In the genomic region with DNA sequence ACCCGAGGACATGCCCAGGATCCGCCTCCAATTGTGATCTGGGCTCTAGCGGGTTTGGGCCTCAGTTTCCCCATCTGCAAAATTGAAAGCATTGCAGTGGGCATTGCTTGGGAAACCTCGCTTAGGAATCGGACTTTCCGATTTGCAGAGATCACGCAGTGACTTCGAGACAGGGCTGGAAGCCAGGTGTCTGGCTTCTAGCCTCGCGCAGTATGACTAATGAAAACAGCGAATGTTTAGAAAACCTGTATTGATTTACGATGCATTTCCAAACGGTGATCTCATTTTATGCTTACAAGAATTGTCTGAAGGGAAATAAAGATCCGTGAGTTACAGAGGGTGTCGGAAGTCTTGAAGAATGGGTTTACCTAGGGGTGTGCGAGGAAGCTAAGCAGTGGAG, we compare ENCODE assay signal across 8 mouse cellular contexts. TPM values are rescaled to one million over a fixed set of nuclear protein-coding genes. Genes with fewer than 3 reads are reported as not detected.
DNase-seq lines count a peak whose midpoint lies in the region; ATAC-seq and TF ChIP-seq lines count a peak whose summit lies in the region.

No protein-coding gene starts in this region.

- H3K27me3 ChIP-seq in thymus, adult 2 months (ENCODE audit: control insufficient read depth, insufficient read depth, low read length), result no peaks in the 10 kb centered on the region
- H3K27me3 ChIP-seq in hindbrain, embryonic 16.5 days (replicated peaks; ENCODE audit: control insufficient read depth, insufficient read depth, low read length), result no peaks in the 10 kb centered on the region
- H3K27me3 ChIP-seq in myocyte (ENCODE audit: control insufficient read depth, insufficient read depth, insufficient read length), result no peaks in the 10 kb centered on the region

- DNase-seq in cerebellum, postnatal 10 days, result peak; percentile 31 to 47
- no peak for DNase-seq in cerebellum, postnatal 36 days
- DNase-seq in thymus, adult 2 months, result no peak
- DNase-seq in thymus, postnatal 36 days, result no peak
- DNase-seq in thymus, postnatal 4 days, result no peak
- DNase-seq in cerebellum, postnatal 14 days, result no peak

- H3K27ac ChIP-seq in thymus, adult 2 months (ENCODE audit: control insufficient read depth, insufficient read depth, low read length), result no peak overlapping the region
- peak overlapping the region; percentile 95 for H3K27ac ChIP-seq in hindbrain, embryonic 16.5 days (ENCODE audit: low read depth, low read length)

- peaks cover 23% of the 10 kb centered on the region for H3K36me3 ChIP-seq in thymus, adult 2 months (ENCODE audit: control insufficient read depth, insufficient read depth, low read length)
- peaks cover 26% of the 10 kb centered on the region for H3K36me3 ChIP-seq in hindbrain, embryonic 16.5 days (ENCODE audit: control insufficient read depth, insufficient read depth, low read length)
- H3K36me3 ChIP-seq in myocyte (ENCODE audit: control insufficient read depth, insufficient read depth), result peaks cover 24% of the 10 kb centered on the region

- TF ChIP-seq POLR2A in thymus, adult 2 months (IDR thresholded peaks at IDR 0.05; ENCODE audit: control insufficient read depth, extremely low read depth, insufficient read depth, low read length, poor library complexity), result no peak
- no peak for TF ChIP-seq POLR2A in myocyte (IDR thresholded peaks at IDR 0.05; ENCODE audit: insufficient read length, low read depth)

- H3K4me1 ChIP-seq in thymus, adult 2 months (replicated peaks; ENCODE audit: control insufficient read depth, insufficient read depth, low read length), result peaks cover 5% of the 10 kb centered on the region; the same call in 1 of the 2 replicates
- H3K4me1 ChIP-seq in hindbrain, embryonic 16.5 days (ENCODE audit: control insufficient read depth, insufficient read depth, low read depth, low read length), result peaks cover 15% of the 10 kb centered on the region

- H3K4me3 ChIP-seq in thymus, adult 2 months (ENCODE audit: control insufficient read depth, insufficient read depth, low read length), result peak overlapping the region; percentile 91
- peak overlapping the region; percentile 94 for H3K4me3 ChIP-seq in hindbrain, embryonic 16.5 days (ENCODE audit: low read length)
- peak overlapping the region; percentile 84 for H3K4me3 ChIP-seq in myocyte

- TF ChIP-seq CTCF in thymus, adult 2 months (IDR thresholded peaks at IDR 0.05; ENCODE audit: borderline replicate concordance, control insufficient read depth, extremely low read depth, insufficient read depth, low read length, poor library complexity), result no peak

- no peaks in the 10 kb centered on the region for H3K9me3 ChIP-seq in hindbrain, embryonic 16.5 days (ENCODE audit: control insufficient read depth, low read length)

- H3K9ac ChIP-seq in hindbrain, embryonic 16.5 days (ENCODE audit: low read depth, low read length), result peak overlapping the region; percentile 92

- peak overlapping the region; percentile 80 for H3ac ChIP-seq in myocyte (ENCODE audit: control insufficient read depth, insufficient read length)

- ATAC-seq in hindbrain, embryonic 16.5 days, result no peak

- H3K4me2 ChIP-seq in hindbrain, embryonic 16.5 days (ENCODE audit: low read length), result peak overlapping the region; percentile 62
- peak overlapping the region; percentile 98 for H3K4me2 ChIP-seq in myocyte (ENCODE audit: low read depth)

- peaks cover 35% of the 10 kb centered on the region for H3K79me2 ChIP-seq in myocyte (ENCODE audit: control insufficient read depth, insufficient read depth)

- WGBS in thymus, adult 2 months, result under 1% methylated on average over 16 of the region's 16 CpGs
- WGBS in hindbrain, embryonic 16.5 days, result under 1% methylated on average over 16 of the region's 16 CpGs

TF ChIP-seq in myocyte, 11 proteins besides CTCF, POLR2A, EP300 and RAD21:
- TF ChIP-seq E2F4 (IDR thresholded peaks at IDR 0.05; ENCODE audit: insufficient read depth) (no peak), CEBPB (IDR thresholded peaks at IDR 0.05; ENCODE audit: insufficient read depth, poor library complexity, severe bottlenecking) (no peak)

RNA-seq across cellular contexts. Expression of gene Prpf19, which starts 0.7 kb away (rescaled TPM):
- 349 and 357 TPM in 2 replicates for polyA plus RNA-seq in thymus, adult 2 months (2012; rRNA removed)
- 35.0 and 39.1 TPM in 2 replicates for polyA plus RNA-seq in hindbrain, embryonic 16.5 days (2015; fragmentation: Nextera tagmentation; extraction: Ambion mirVana)
- 222 TPM for polyA plus RNA-seq in myocyte (2012; fragmentation: generic; extraction: Trizol)

RNA-seq across cellular contexts. Expression of gene Tmem109, which starts 13.9 kb away (rescaled TPM):
- polyA plus RNA-seq in thymus, adult 2 months (2012; rRNA removed), result 64.9 and 71.8 TPM in 2 replicates
- 50.2 and 50.7 TPM in 2 replicates for polyA plus RNA-seq in hindbrain, embryonic 16.5 days (2015; fragmentation: Nextera tagmentation; extraction: Ambion mirVana)
- polyA plus RNA-seq in myocyte (2012; fragmentation: generic; extraction: Trizol), result 223 TPM

RNA-seq across cellular contexts. Expression of gene Zp1, which starts 24.7 kb away (rescaled TPM):
- polyA plus RNA-seq in thymus, adult 2 months (2012; rRNA removed), result 0.23 and 0.33 TPM in 2 replicates
- polyA plus RNA-seq in hindbrain, embryonic 16.5 days (2015; fragmentation: Nextera tagmentation; extraction: Ambion mirVana), result 0.79 and 0.94 TPM in 2 replicates
- polyA plus RNA-seq in myocyte (2012; fragmentation: generic; extraction: Trizol), result 0.05 TPM

RNA-seq across cellular contexts. Expression of gene Tmem132a, which starts 26.0 kb away (rescaled TPM):
- polyA plus RNA-seq in thymus, adult 2 months (2012; rRNA removed), result 10.4 and 11.0 TPM in 2 replicates
- 180 and 196 TPM in 2 replicates for polyA plus RNA-seq in hindbrain, embryonic 16.5 days (2015; fragmentation: Nextera tagmentation; extraction: Ambion mirVana)
- 118 TPM for polyA plus RNA-seq in myocyte (2012; fragmentation: generic; extraction: Trizol)

RNA-seq across cellular contexts. Expression of gene Ptgdr2, which starts 41.3 kb away (rescaled TPM):
- 0.73 and 1.0 TPM in 2 replicates for polyA plus RNA-seq in thymus, adult 2 months (2012; rRNA removed)
- polyA plus RNA-seq in hindbrain, embryonic 16.5 days (2015; fragmentation: Nextera tagmentation; extraction: Ambion mirVana), result 0.19 and 0.20 TPM in 2 replicates
- 0.10 TPM for polyA plus RNA-seq in myocyte (2012; fragmentation: generic; extraction: Trizol)

Comparison
In these comparisons a context has a peak if more than half of its experiments do, and no peak if none do; other contexts are left out.
1. DNase-seq: peak in cerebellum, postnatal 10 days (2 of 2); none in cerebellum, postnatal 36 days (0 of 2), thymus, adult 2 months (single experiment), thymus, postnatal 36 days (0 of 2), thymus, postnatal 4 days (single experiment) and cerebellum, postnatal 14 days (0 of 2).
2. Peak in every context shown above with its lines, with median percentiles within 50 percentile points of each other: H3K4me3 ChIP-seq.